Mouse (Mus musculus): ENCODE measurements around the gene Mxd1. TPM values are rescaled to one million over a fixed set of nuclear protein-coding genes. Genes with fewer than 3 reads are reported as not detected.

Mxd1 gene
- total RNA-seq (2021): 10 to 100 TPM; 21.7 to 24.9 TPM
- long read RNA-seq, experiment 1, full-length matches to known transcripts: 17 of 23 reads
- long read RNA-seq, experiment 1, partial matches to known transcripts: 0 of 23 reads
- long read RNA-seq, experiment 1, other reads (novel, unspliced or antisense): 6 of 23 reads
- long read RNA-seq, experiment 2, full-length matches to known transcripts: 9 of 15 reads
- long read RNA-seq, experiment 2, partial matches to known transcripts: 0 of 15 reads
- long read RNA-seq, experiment 2, other reads (novel, unspliced or antisense): 6 of 15 reads

DNA sequence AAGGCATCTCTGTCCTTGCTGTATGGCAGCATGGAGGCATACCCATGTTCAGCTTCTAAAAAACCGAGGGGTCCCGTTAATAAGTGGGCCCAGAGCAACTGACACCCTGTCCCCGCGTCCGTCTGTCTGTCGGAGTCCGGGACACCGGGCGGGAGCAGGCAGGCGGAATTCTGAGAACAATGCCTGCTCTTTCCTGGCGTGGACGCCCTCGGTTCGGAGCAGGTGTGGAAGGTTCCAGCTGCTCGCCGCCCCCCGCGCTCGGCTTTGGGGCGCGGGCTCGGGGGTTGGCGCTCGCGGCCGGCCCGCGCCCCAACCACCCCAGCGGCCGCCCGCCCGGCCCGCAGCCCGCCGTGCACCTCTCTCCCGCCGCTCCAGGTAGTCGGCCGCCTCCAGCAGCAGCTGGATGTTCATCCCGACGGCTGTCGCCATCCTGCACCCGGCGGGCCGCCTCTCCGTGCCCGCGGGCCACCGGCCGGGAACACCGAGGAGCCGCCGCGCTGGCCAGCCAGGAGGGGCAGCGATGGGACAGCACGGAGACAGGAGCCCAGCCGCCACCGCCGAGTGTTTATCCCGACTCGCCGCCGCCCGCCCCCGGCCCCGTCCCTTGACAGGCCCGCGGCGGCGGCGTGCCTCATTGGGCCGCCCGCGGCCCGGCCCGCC, at the start of gene Mxd1:
Mxd1 (minus strand) TSS at position 582 of the 660 bp plus-strand sequence.
- DNase-seq (ENCODE audit: low spot score in 2 of 2): peak in 1 of 2 experiments; percentile 15

DNA sequence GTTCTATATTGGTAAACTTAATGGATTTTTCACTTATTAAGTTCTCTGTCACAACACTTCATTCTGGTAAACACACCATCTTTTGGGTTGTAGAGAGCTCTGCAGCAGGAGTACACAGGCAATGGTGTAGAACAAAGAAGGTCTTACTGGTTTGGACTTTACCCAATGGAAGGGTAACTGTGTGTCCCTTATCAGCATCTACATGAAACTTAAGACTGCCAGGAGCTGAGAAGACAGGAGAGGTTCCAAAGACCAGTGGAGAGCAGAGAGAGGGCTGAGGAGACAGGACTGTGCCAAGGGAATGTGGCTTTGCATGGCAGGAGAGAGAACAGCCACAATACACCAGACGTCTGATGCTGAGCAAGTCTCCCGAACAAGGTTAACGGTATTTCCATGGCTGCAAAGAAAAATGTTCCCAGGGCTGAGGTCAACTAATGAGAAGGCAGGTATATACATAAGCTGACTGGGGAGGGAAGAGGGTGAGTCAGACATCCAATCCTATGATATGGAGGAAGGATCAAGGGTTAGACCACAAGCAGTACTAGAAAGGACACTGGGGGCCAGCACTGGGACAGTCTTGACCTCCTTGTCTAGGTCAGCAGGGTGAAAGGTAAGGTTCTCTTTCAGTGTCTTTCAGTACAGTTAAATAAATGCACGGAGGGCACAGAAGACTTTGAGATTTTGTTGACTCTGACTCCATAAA, 39.3 kb upstream of the Mxd1 start:
- no peak for DNase-seq (ENCODE audit: low spot score in 2 of 2)

DNA sequence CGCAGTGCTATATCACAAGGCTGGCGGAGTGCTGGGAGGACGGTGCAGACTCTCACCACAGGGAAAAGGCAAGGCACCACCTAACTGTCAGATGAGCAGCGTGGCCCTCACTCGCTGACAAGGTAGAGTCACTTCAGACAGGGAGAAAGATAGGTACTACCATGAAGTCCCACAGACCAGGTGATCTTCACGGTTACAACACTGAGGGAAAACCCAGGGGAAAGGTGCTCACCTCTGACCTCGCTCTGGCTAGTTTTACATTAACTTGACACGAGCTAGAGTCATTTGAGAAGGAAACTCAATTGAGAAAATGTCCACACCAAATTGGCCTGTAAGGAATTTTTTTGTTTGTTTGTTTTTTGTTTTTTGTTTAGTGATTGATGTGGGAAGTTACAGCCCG, 33.6 kb upstream of the Mxd1 start:
- DNase-seq (ENCODE audit: low spot score in 2 of 2): no peak

DNA sequence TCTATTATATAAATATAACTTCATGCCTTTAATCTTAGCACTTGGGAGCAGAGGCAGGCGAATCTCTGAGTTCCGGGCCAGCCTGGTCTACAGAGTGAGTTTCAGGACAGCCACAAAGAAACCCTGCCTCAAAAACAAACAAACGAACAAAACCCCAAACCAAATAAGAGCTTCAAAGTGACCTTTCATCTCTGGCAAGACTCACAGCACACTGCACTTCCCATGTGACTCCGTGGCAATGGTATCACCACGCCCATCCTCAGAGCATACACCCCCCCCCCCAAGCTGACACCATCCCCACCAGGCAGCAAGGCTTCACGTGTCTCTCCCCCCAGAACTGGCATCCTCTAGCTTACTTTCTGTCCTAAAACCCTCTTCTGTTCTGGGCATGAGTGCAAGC, 28.9 kb upstream of the Mxd1 start:
- DNase-seq (ENCODE audit: low spot score in 2 of 2): no peak

DNA sequence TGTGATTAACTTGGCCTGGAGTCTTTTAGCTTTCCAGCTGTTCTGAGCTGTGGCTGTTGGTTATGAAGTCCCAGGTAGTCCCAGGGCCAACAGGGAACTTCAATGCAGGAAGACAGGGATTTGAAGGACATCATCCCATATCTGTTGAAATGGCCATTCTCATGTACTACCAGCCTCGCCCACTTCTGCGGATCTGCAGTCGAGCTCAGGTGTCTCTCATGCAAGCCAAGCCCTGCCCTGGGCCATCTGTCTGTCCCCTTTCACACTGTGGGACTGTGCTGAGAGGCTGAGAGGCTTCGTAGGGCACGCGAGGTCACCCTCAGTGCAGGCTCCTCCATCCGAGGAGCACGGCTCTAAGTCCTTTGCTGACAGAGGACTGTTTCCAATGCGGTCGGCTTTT, 27.3 kb upstream of the Mxd1 start:
- DNase-seq (ENCODE audit: low spot score in 2 of 2): no peak

DNA sequence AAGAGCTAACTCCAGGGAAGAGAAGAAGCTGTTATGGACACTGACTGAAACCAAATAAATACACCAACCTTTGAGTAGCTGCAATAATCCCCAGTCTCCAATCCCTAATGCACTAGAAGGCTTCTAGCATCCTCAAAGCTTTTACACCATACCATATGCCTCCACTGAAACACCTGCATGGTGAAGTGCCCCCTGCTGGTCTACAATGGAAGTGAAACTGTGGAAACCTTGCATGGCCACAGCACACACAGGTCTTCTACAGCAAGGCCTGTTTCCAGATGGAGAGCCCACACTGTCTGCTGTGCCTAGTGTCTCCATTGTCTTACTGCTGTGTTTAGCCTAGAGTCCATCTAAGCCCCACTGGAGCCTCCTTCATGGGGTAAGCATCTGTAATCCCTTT, 25.5 kb upstream of the Mxd1 start:
- peak; percentile 44 to 69 for DNase-seq (ENCODE audit: low spot score in 2 of 2)

DNA sequence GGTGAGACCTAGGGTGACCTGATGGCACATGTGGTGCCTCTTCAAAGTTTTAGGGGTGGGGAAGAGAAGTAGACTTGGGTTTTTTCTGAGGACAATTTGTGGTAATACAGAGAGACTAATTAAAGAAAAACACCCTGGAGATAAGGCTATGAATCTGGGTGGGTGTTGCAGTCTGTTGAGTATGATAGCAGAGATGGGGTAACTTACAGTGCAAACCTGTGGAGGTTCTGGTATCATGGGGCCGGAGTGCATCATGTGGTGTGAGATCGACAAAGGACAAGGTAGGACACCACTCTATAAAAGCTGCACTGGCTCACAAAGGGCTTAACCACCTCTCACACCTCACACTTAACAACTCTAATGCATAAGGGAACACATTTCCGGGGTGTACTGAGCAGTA, 20.7 kb upstream of the Mxd1 start:
- no peak for DNase-seq (ENCODE audit: low spot score in 2 of 2)

DNA sequence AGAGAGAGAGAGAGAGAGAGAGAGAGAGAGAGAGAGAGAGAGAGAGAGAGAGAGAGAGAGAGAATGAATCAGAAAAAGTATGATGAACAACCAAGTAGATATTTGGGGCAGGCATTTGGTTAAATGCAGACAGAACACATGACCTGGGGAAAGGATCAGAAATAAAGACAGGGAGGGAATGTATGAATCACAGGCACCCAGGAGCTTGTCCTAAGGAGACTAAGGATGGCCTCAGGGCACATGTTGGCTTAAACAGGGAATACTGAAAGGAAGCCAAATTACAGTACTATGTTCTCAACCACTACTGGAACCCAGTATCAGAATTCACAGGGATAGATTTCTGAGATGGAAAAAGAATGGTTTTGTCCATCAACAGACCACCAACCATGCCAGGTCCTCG, 18.0 kb upstream of the Mxd1 start:
- no peak for DNase-seq (ENCODE audit: low spot score in 2 of 2)

DNA sequence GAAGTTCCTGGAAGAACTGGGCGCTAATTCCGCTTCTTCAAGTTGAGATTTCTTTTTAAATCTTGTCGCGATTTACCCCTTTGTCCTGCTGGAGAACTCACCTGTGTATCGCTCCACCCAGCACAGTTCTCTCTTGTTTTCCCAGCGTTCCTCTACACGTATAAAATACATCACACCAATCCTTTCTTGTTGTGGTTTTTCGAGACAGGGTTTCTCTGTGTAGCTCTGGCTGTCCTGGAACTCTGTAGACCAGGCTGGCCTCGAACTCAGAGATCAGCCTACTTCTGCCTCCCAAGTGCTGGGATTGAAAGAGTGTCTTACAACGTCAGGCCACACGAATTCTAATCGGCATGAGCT, 15.7 kb upstream of the Mxd1 start:
- DNase-seq (ENCODE audit: low spot score in 2 of 2): no peak

DNA sequence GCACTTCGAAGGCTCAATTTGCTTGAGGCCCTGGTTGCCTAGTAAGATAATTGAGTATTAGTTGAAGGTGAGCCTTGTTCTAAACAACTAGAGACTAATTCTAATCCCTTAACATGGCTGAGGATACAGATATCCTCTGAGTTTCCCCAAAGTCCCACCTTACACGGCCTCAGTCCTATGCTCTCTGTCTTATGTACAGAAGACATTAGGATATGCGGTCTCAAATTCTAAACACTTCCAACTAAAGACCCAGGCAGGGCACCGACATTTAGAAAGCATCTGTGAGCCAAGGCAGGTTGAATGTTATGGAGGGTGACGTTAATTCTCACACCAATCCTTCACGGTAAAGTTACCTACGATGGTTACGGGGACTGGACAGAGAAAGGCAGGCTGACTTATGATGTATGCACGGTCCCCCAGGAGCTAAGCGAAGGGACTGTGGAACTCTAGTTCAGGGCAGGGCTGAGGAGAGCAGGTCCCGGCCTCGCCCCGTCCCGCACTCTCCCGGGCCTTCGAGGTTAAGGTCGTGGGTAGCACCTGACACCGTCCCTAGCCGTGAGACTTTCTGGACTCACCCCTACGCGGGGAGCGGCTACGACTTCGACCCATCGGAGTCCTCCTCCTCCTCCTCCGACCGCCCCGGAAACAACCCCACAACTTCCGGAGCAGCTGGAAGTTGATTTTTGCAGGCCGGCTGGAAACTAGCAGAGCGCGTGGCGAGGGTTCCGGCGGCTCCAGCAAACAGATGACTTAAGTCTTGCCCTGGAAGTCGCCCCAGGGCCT, 15.1 kb upstream of the Mxd1 start, which contains the start of gene Snrnp27:
Snrnp27 (minus strand) TSS at position 651 of the 783 bp plus-strand sequence.
- DNase-seq (ENCODE audit: low spot score in 2 of 2): peak; percentile 87 to 93

DNA sequence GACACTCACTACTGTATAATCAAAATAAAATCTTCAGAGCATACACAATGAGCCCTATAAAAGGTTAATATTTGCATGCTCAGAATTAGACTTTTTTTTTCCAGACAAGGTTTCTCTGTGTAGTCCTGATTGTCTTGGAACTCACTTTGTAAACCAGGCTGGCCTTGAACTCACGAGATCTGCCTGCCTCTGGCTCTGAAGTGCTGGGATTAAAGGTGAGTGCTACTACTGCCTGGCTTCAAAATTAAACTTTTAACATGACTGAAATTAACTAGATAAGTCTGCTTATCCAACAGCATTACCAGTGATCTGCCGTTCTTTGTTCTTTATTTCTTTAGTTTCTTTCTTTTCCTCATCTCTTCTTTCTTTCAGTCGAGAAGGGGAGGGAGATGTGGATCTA, 12.3 kb upstream of the Mxd1 start:
- no peak for DNase-seq (ENCODE audit: low spot score in 2 of 2)

DNA sequence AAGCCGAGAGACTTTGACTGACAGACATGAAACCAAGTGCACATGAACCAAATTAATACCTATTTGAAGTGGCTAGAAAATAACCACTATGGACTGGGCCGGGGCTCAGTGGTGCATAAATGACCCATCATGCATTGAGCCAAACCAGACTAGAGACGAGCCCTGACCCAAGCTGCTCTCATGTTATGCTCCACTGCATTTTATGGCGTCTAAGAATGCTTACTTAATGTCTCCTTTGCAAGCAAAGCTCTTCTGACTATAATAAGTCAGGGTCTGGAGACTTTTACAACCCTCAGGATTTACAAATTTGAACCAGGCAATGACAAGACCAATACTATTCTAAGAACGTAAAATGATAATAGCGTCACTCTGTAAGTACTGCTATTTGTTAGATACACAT, 9.4 kb upstream of the Mxd1 start:
- DNase-seq (ENCODE audit: low spot score in 2 of 2): no peak

DNA sequence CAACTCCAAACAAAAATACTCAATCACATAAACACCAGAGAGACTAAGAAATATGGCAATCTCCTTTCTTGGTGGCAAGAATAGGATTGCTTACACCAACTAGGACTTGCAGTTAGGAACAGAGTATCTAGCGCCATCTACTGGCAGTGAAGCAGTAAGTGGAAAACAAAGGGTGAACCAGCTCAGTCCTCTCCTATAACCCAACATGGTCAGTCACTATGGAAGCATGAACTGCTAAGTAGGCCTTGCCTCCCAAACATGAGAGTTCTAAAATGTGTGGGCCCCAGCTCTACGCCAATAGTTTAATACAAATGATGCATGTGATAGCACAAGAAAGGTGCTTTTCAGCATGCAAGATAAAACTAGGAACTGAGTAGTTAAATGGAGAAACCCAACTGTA, 1.9 kb upstream of the Mxd1 start:
- peak; percentile 52 to 57 for DNase-seq (ENCODE audit: low spot score in 2 of 2)

DNA sequence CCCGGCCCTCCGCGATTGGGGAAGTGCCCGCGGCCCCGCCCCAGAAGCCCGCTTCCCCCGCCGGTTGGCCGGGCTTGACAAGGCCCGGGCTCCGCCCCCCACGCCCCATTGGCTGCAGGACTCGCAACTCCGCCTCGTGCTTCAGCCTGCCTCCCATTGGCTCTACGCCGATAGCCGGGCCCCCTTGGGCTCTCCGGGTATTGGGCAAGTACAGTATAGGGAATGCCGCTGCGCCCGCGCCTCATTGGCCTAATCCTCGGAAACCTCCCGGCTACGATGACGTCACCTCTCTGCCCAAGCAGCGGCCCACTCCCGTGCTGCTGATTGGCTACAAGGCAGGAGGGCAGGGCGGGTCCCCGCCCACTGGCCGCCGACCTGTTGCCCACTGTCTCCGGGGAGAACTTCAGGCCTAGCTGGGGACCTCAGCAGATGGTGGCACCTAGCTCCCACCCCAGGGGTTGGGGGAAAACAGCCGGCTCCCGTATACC, 323 bp upstream of the Mxd1 start:
- peak; percentile 100 for DNase-seq (ENCODE audit: low spot score in 2 of 2)

DNA sequence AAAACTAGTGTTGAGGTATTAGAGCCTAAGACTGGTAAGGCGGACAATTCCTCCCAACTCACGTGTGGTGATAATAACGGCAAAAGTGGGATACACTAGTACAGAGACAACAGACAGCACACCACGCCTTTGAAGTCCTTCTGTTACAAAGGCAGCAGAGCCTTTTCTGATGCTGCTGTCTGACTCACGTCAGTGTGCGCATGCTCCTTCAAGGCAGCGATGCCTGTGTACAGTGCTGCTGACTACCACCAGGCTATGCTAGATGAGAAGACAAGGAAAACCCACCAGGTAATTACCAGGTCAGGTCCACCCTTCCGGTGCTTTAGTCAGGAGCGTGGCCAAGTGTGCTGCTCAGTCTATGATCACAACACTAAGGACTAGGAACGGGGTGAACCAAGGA, 1.9 kb downstream of the Mxd1 start:
- DNase-seq (ENCODE audit: low spot score in 2 of 2): no peak

DNA sequence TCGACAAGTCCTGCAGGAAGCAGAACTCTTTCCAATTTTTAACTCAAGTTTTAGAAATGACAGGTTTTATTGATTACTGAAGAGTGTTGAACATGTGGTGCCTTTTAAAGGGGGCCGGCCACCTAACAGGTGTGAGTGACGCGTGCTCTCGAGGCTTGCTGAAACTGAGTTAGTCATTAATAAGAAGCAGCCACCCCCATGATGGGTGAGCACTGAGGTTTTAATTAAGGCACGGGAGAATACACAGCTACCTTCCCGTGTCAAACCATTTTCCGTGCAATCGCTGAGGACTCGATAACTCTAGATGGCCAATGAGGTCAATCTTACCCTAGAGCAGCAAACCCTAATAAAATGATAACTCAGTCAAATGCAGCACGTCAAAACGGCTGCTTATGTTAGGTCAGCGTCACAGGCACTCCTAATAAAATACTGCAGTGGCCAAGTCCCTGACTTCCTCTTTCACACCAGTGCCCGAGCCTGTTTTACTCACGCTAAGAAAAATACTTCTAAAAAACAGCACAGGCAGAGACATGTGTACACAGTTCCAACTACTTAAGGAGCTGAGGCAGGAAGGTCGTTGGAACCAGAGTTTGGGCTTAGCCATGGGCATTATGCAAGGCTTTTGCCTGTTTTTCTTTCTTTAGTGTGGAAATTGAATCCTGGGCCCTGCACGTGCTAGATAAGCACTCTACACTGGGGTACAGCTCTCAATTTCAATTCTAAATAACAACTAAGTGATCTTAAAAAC, 3.2 kb downstream of the Mxd1 start:
- DNase-seq (ENCODE audit: low spot score in 2 of 2): no peak

DNA sequence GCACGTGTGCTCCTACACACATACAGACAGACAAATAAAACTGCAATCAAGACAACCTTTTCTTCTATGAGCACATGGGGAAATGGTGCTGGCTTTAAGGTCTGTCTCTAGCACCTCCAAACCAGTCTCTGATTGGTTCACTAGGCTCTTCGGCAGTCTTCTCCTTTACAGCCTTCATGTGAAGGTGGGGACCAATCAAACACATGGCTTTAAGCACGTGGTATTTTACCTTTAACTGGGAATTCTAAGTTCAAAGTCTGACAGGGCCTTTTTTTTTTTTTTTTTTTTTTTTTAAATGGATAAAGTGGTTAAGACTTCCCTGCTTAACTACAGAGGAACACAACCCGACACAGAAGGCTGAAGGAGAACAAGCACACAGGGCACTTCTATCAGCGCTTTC, 3.9 kb downstream of the Mxd1 start:
- DNase-seq (ENCODE audit: low spot score in 2 of 2): no peak

DNA sequence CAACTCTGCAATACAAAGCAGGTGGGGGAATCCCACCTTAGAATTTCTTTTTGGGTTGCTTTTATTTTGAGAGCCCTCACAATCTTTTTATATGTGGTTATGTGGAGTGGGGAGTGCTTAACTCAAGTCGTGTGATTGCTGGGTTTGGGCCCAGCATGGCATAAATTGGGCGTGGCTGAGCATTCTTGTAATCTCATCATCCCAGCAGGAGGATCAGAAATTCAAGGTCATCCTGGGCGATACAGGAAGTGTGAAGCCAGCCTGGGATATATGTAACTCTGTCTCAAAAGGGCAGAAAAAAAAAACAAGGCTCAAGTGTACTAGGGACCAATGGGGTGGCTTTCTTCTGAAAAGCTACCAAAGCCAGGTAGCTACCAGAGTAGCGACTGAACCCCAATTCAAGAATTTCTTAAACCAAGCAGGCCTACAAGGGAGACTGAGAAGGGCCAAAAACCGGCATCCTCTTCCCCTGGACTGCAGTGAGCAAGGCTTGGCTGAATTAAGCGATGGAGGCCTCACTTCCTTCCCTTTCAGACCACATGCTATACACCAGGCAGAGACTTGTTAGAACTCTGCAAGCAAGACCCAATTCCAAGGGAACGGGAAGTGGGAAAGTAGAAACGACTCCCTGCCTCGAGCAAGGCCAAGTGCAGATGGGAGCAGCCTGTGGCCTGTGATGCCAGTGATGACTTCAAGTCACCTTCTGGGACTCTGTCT, 8.6 kb downstream of the Mxd1 start:
- DNase-seq (ENCODE audit: low spot score in 2 of 2): no peak

DNA sequence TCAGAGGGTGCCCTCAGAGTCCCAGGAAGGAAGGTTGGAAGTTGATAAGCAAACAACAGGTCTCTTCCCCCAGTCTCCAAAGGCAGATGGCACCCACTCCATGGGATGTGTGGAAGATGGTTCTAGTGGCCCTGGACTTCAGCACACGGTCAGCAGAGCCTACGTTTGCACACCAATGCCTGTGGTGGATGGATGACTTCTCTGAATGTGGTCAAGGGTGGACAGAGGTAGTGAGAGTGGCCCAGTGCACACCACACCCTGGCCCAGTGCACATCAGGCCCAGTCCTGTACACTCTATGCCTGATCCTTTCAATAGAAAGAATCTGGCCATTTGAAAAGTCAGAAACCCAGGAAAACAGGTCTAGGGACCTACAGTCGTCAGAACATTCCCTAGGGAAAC, 10.5 kb downstream of the Mxd1 start:
- no peak for DNase-seq (ENCODE audit: low spot score in 2 of 2)

DNA sequence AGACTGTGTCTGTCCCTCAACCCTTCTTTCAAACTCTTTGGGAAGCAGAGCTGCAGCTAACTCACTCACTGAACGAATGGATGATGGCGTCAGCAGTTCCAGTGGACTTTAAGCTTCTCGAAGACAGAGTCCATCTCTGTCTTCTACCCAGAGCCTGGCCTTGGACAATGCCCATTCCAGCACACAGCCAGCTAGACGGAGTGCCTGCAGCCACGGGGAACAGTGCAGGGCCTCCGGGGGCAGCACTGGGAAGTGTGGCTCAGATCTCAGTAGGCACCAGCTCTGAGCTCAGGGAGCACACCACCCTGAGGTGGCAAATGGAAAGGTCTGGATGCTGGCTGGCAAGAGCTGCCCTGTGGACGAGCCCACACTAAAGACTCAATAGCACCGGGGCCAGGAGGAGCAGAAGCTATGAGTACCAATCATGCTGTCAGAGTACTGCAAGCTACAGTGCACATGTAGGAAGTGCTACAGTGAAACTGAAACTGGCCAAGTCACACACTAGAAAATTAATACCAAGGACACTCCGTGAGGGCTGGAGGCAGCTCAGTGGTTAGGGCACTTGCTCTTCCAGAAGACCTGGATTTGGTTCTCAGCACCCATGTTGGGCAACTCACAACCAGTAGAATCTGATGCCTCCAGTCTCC, 14.6 kb downstream of the Mxd1 start:
- no peak for DNase-seq (ENCODE audit: low spot score in 2 of 2)
